Mouse (Mus musculus) megakaryocyte, embryonic 14.5 days (primary cell): ENCODE measurements around the gene Lmbr1l. TPM values are rescaled to one million over a fixed set of nuclear protein-coding genes. Genes with fewer than 3 reads are reported as not detected.

Source experiments
- H3K27me3 ChIP-seq: replicated peaks from 2 replicates; pipeline ENCODE3; 2012; ENCODE audit warnings: inconsistent platforms
- H3K36me3 ChIP-seq: replicated peaks from 2 replicates; pipeline ENCODE3; 2012; ENCODE audit warnings: low read length, inconsistent platforms, mixed read lengths
- H3K4me1 ChIP-seq: 2 replicates; pipeline ENCODE4 v1.6.1; 2012; ENCODE audit warnings: inconsistent platforms
- H3K4me3 ChIP-seq: replicated peaks from 2 replicates; pipeline ENCODE3; 2012; ENCODE audit warnings: moderate library complexity, mild to moderate bottlenecking, inconsistent platforms
- H3K9me3 ChIP-seq: 2 replicates; pipeline ENCODE4 v1.6.1; 2012; ENCODE audit warnings: inconsistent platforms
- FLI1 ChIP-seq: IDR thresholded peaks from 2 replicates; pipeline ENCODE4 v1.6.1; 2012; ENCODE audit warnings: low read length, inconsistent platforms, mixed read lengths
- GATA1 ChIP-seq: IDR thresholded peaks from 3 replicates; pipeline ENCODE4 v1.6.1; 2012; ENCODE audit warnings: mixed read lengths, low read length, inconsistent platforms, borderline replicate concordance
- polyA plus RNA-seq: library from polyadenylated mRNA; stranded (reverse); fragments of >175 nt; gene quantifications from 2 replicates; pipeline ENCODE4 v1.2.3, GENCODE M21; 2012; ENCODE audit warnings: low replicate concordance; ENCODE audit not compliant: insufficient read depth

The Lmbr1l gene
- polyA plus RNA-seq, 1 experiment: 4.8 TPM

DNA sequence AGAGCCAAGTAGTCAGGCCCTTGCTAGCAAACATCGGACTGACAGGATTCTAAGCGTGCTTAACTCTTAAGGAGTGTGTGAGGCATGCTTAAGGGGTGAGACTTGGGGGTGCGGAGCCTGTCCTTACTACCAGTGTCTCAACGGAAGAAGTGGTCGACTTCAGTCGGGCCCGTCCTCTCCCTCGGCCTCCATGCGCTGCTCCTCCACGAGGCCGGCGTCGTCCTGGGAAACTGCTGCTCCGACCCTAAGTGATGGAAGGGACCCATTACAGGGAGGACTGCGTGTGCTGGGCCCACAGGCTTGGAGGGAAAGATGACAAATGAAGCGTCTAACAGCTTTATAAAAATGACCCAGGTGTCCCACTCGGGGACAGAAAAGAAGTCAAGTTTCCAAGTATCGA, 57.1 kb downstream of the Lmbr1l start:
- Histone ChIP-seq H3K36me3 (peaks cover 100% of the 10 kb centered on the region), H3K27me3 (no peaks in the 10 kb centered on the region), H3K4me3 (no peak overlapping the region), H3K4me1 (peaks cover 11% of the 10 kb centered on the region; the same call in 1 of the 2 replicates), H3K9me3 (no peaks in the 10 kb centered on the region)
- TF ChIP-seq GATA1 (no peak), FLI1 (no peak)

DNA sequence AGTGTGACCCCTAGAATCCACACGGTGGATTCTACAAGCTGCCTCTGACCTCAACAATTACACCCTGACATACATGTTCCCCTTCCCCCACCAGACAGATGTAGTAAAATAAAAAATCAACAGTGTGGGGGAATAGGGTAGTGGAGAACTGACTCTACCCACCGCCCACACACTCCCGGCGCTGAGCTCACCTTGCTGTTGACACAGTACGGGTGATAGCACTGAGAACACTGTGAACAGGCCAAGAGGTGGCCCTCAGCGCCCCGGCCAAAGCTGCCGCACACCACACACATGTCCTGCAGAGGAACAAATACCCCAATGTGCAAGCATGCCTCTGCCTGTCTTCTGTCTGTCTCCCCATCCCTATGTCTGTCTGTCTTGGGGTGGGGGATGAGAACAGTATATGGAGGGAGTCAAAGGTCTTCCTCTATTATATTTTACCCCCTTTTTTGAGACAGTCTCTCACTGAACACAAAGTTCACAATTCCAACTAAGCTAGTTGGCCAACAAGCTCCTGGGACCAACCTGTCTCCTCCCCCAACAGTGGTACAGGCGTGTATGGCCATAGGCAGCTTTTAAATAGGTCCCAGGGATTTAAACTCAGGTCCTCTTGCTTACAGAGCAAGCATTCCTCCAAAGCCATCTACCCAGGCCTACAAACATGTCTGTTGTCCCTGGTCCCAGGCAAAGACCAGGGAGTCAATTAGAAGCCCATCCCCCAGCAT, 58.5 kb downstream of the Lmbr1l start:
- TF ChIP-seq FLI1: no peak
- TF ChIP-seq GATA1: no peak
- peaks cover 6% of the 10 kb centered on the region; the same call in 1 of the 2 replicates for H3K4me1 ChIP-seq
- H3K27me3 ChIP-seq: no peaks in the 10 kb centered on the region
- no peak overlapping the region for H3K4me3 ChIP-seq
- no peaks in the 10 kb centered on the region for H3K9me3 ChIP-seq
- H3K36me3 ChIP-seq: peaks cover 100% of the 10 kb centered on the region

DNA sequence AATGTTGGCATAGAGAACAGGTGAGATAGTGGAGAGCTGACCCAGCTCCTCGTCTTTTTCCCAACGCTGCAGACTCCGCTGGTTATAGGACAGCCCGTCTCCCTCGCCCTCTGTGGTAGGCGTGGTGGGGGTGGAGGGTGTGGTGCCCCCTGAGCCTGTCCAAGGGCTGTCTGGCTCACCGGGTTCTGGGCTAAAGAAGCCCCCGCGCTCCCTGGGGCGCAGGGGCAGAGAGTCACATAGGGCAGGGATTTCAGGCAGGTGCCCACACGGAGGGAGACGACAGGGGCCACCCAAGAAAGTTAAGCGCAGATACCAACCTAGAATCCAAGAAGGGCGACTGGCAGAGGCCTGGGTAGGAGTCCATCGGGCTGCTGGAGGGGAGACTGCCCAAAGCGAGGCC, 63.8 kb downstream of the Lmbr1l start:
- H3K4me1 ChIP-seq: peaks cover 11% of the 10 kb centered on the region
- TF ChIP-seq FLI1 (no peak), GATA1 (no peak)
- peaks cover 100% of the 10 kb centered on the region for H3K36me3 ChIP-seq
- no peak overlapping the region for H3K4me3 ChIP-seq
- no peaks in the 10 kb centered on the region for H3K9me3 ChIP-seq
- no peaks in the 10 kb centered on the region for H3K27me3 ChIP-seq

Other genes with a start within 250 kb of the Lmbr1l start
- 1.2 TPM in 1 of 2 replicates, not detected in the other for gene Rnd1, start 240.8 kb downstream of the Lmbr1l start, polyA plus RNA-seq
- not detected in 2 replicates for gene Ccdc65, start 210.0 kb downstream of the Lmbr1l start, polyA plus RNA-seq
- gene Fkbp11, start 190.0 kb downstream of the Lmbr1l start, polyA plus RNA-seq: 9.6 and 18.2 TPM in 2 replicates
- gene Arf3, start 155.0 kb downstream of the Lmbr1l start, polyA plus RNA-seq: 7.0 and 17.8 TPM in 2 replicates
- not detected in 2 replicates for gene Wnt10b, start 140.1 kb downstream of the Lmbr1l start, polyA plus RNA-seq
- not detected in 2 replicates for gene Wnt1, start 128.4 kb downstream of the Lmbr1l start, polyA plus RNA-seq
- gene Ddn, start 108.7 kb downstream of the Lmbr1l start, polyA plus RNA-seq: 0.32 and 0.73 TPM in 2 replicates
- gene Prkag1, start 86.7 kb downstream of the Lmbr1l start, polyA plus RNA-seq: 237 and 264 TPM in 2 replicates
- gene Kmt2d, start 47.0 kb downstream of the Lmbr1l start, polyA plus RNA-seq: 11.9 and 17.8 TPM in 2 replicates
- gene Rhebl1, start 23.7 kb downstream of the Lmbr1l start, polyA plus RNA-seq: 0.19 TPM in 1 of 2 replicates, not detected in the other
- not detected in 2 replicates for gene Dhh, start 19.7 kb downstream of the Lmbr1l start, polyA plus RNA-seq
- gene Tuba1b, start 16.3 kb upstream of the Lmbr1l start, polyA plus RNA-seq: 19.4 and 182 TPM in 2 replicates
- gene Gm49450, start 35.3 kb upstream of the Lmbr1l start, polyA plus RNA-seq: 2.5 and 169 TPM in 2 replicates
- gene Tuba1a, start 35.5 kb upstream of the Lmbr1l start, polyA plus RNA-seq: 40.3 and 115 TPM in 2 replicates
- gene Tuba1c, start 111.7 kb upstream of the Lmbr1l start, polyA plus RNA-seq: 62.0 and 103 TPM in 2 replicates
- gene Prph, start 136.9 kb upstream of the Lmbr1l start, polyA plus RNA-seq: not detected in 2 replicates
- 27.8 and 75.4 TPM in 2 replicates for gene Troap, start 156.3 kb upstream of the Lmbr1l start, polyA plus RNA-seq
- gene C1ql4, start 169.6 kb upstream of the Lmbr1l start, polyA plus RNA-seq: not detected in 2 replicates
- gene Dnajc22, start 174.9 kb upstream of the Lmbr1l start, polyA plus RNA-seq: not detected in 2 replicates
- 5.3 and 8.2 TPM in 2 replicates for gene Spats2, start 207.7 kb upstream of the Lmbr1l start, polyA plus RNA-seq